ENCODE assay signal across 8 mouse cellular contexts in genomic region chr10:12922077-12922573, GRCm38 (mm10). TPM values are rescaled to one million over a fixed set of nuclear protein-coding genes. Genes with fewer than 3 reads are reported as not detected.
DNase-seq lines count a peak whose midpoint lies in the region; ATAC-seq and TF ChIP-seq lines count a peak whose summit lies in the region.

No protein-coding gene starts in this region.

- no peaks in the 10 kb centered on the region for H3K27me3 ChIP-seq in heart, embryonic 11.5 days (ENCODE audit: control insufficient read depth, insufficient read depth, low read length)
- no peaks in the 10 kb centered on the region for H3K27me3 ChIP-seq in ES-Bruce4 (ENCODE audit: control insufficient read depth, insufficient read depth, low read length, poor library complexity, severe bottlenecking)

- DNase-seq in heart, postnatal 14 days, result no peak
- no peak for DNase-seq in Muller cell, postnatal 12 days (ENCODE audit: inconsistent ontology term)
- no peak for DNase-seq in left cerebral cortex, postnatal 10 days (ENCODE audit: extremely low spot score in 1 of 2, low spot score in 2 of 2)
- no peak for DNase-seq in layer of hippocampus, postnatal 10 days (ENCODE audit: low spot score in 2 of 2)

- 0 out of 2 replicates have a peak, but pooled peaks cover 3% of the 10 kb centered on the region for H3K4me1 ChIP-seq in heart, embryonic 11.5 days (ENCODE audit: control insufficient read depth, insufficient read depth, low read length)
- no peaks in the 10 kb centered on the region for H3K4me1 ChIP-seq in ES-Bruce4 (ENCODE audit: control insufficient read depth, insufficient read depth, low read length)

- no peak for TF ChIP-seq CTCF in ES-Bruce4 (IDR thresholded peaks at IDR 0.05; ENCODE audit: low read depth, low read length)

- H3K4me2 ChIP-seq in heart, embryonic 11.5 days, result peak overlapping the region; percentile 68

- no peak for TF ChIP-seq EP300 in ES-Bruce4 (IDR thresholded peaks at IDR 0.05; ENCODE audit: insufficient read depth, low read depth, low read length)

- no peaks in the 10 kb centered on the region for H3K9me3 ChIP-seq in heart, embryonic 11.5 days (replicated peaks; ENCODE audit: control insufficient read depth, low read length)
- H3K9me3 ChIP-seq in ES-Bruce4 (replicated peaks; ENCODE audit: control insufficient read depth, insufficient read depth, low read length, poor library complexity, severe bottlenecking), result peaks cover 6% of the 10 kb centered on the region; the same call in 1 of the 2 replicates

- H3K27ac ChIP-seq in heart, embryonic 11.5 days (ENCODE audit: low read depth, low read length), result no peak overlapping the region; the same call in 1 of the 2 replicates
- H3K27ac ChIP-seq in ES-Bruce4 (ENCODE audit: insufficient read depth, low read length), result no peak overlapping the region
- H3K27ac ChIP-seq in macrophage, result 0 out of 2 replicates have a peak overlapping the region, but pooled peaks have one; percentile 15

- TF ChIP-seq POLR2A in ES-Bruce4 (IDR thresholded peaks at IDR 0.05; ENCODE audit: insufficient read depth, low read length), result no peak

- peak overlapping the region; percentile 83 for H3K9ac ChIP-seq in heart, embryonic 11.5 days (ENCODE audit: low read depth, low read length)
- H3K9ac ChIP-seq in ES-Bruce4 (ENCODE audit: low read depth, poor library complexity, severe bottlenecking), result peak overlapping the region; percentile 74; the same call in 1 of the 2 replicates

- 2% methylated on average over 13 of the region's 13 CpGs for WGBS in heart, embryonic 11.5 days (ENCODE audit: insufficient replicate concordance)
- 2% methylated on average over 11 of the region's 13 CpGs for WGBS in macrophage (ENCODE audit: missing documents)

- intact Hi-C loops in heart, postnatal 14 days (cut with DNase I), result loop anchor here (2.0 to 5.0 kb wide), 4 partner anchors 53 to 230 kb away; partner anchors contain the start of gene Utrn
- intact Hi-C loops in left cerebral cortex, postnatal 10 days (cut with DNase I), result loop anchor here (5.0 kb wide), 1 partner anchor 65 kb away; no protein-coding TSS in a partner anchor

- no peaks in the 10 kb centered on the region for H3K79me2 ChIP-seq in macrophage (ENCODE audit: inconsistent target)

- ATAC-seq in heart, embryonic 11.5 days (replicated peaks; ENCODE audit: insufficient number of reproducible peaks, low FRiP score, low TSS enrichment), result peak; percentile 11; the same call in 1 of the 2 replicates
- peak; percentile 32 for ATAC-seq in granulocyte monocyte progenitor cell, adult 5-6 weeks (replicated peaks; ENCODE audit: poor library complexity, severe bottlenecking)

- peak overlapping the region; percentile 75 for H3K4me3 ChIP-seq in heart, embryonic 11.5 days (ENCODE audit: low read depth, low read length)
- peak overlapping the region; percentile 60 for H3K4me3 ChIP-seq in ES-Bruce4 (ENCODE audit: low read depth, low read length)
- H3K4me3 ChIP-seq in macrophage (ENCODE audit: inconsistent target), result peak overlapping the region; percentile 69

- no peaks in the 10 kb centered on the region for H3K36me3 ChIP-seq in heart, embryonic 11.5 days (ENCODE audit: control insufficient read depth, insufficient read depth, low read length)
- H3K36me3 ChIP-seq in ES-Bruce4 (ENCODE audit: control insufficient read depth, insufficient read depth, low read length, poor library complexity, severe bottlenecking) (no peaks in the 10 kb centered on the region), macrophage (ENCODE audit: inconsistent target) (no peaks in the 10 kb centered on the region)

RNA-seq across cellular contexts. Expression of gene Stx11, which starts 42.0 kb away (rescaled TPM):
- 5.3 and 5.5 TPM in 2 replicates for polyA plus RNA-seq in heart, embryonic 11.5 days (2014; fragmentation: Nextera tagmentation; extraction: Ambion mirVana)
- total RNA-seq in heart, postnatal 14 days (2021), result 1 to 10 TPM; 1.8 to 1.9 TPM
- polyA plus RNA-seq in ES-Bruce4 (2011; ENCODE audit: insufficient read depth, insufficient read length, low read depth, missing spikeins), result 2.1 and 5.0 TPM in 2 replicates
- total RNA-seq in granulocyte monocyte progenitor cell, adult 5-6 weeks (2014; fragmentation: Nextera tagmentation), result 7.4 and 9.1 TPM in 2 replicates
- 5.9 and 8.7 TPM in 2 replicates for total RNA-seq in granulocyte monocyte progenitor cell, adult 5-6 weeks (2017)
- total RNA-seq in macrophage (2018; cell fraction: chromatin; rRNA removed), result 100 to 1,000 TPM in 4 of 26 experiments, 10 to 100 TPM in 16, 1 to 10 TPM in 6; 2.2 to 217 (median 37.7) TPM
- total RNA-seq in macrophage (2018; cell fraction: cytosol; rRNA removed), result 100 to 1,000 TPM in 2 of 26 experiments, 10 to 100 TPM in 16, 1 to 10 TPM in 8; 2.9 to 136 (median 19.5) TPM
- total RNA-seq in macrophage (2018; cell fraction: nucleus; rRNA removed), result 100 to 1,000 TPM in 4 of 26 experiments, 10 to 100 TPM in 18, 1 to 10 TPM in 4; 4.0 to 143 (median 35.6) TPM
- 2.3 to 4.3 TPM (median 3.1 TPM) in 3 replicates for polyA plus RNA-seq in macrophage (2018)
- 1 to 10 TPM in 1 of 2 experiments, under 1 TPM in 1; 0.32 to 1.2 TPM for total RNA-seq in left cerebral cortex, postnatal 10 days (2021)
- total RNA-seq in layer of hippocampus, postnatal 10 days (2021), result under 1 TPM; 0.36 to 0.71 TPM

RNA-seq across cellular contexts. Expression of gene Utrn, which starts 53.0 kb away (rescaled TPM):
- 47.3 and 68.5 TPM in 2 replicates for polyA plus RNA-seq in heart, embryonic 11.5 days (2014; fragmentation: Nextera tagmentation; extraction: Ambion mirVana)
- 10 to 100 TPM; 69.6 to 72.4 TPM for total RNA-seq in heart, postnatal 14 days (2021)
- polyA plus RNA-seq in ES-Bruce4 (2011; ENCODE audit: insufficient read depth, insufficient read length, low read depth, missing spikeins) (159 and 161 TPM in 2 replicates), macrophage (2018) (8.4 to 11.5 TPM (median 9.5 TPM) in 3 replicates)
- 23.3 and 28.4 TPM in 2 replicates for total RNA-seq in granulocyte monocyte progenitor cell, adult 5-6 weeks (2014; fragmentation: Nextera tagmentation)
- total RNA-seq in granulocyte monocyte progenitor cell, adult 5-6 weeks (2017), result 26.6 TPM in 2 replicates
- total RNA-seq in macrophage (2018; cell fraction: chromatin; rRNA removed), result 100 to 1,000 TPM; 109 to 321 (median 191) TPM
- total RNA-seq in macrophage (2018; cell fraction: cytosol; rRNA removed), result 10 to 100 TPM in 24 of 26 experiments, 1 to 10 TPM in 2; 9.2 to 22.3 (median 17.3) TPM
- 100 to 1,000 TPM in 7 of 26 experiments, 10 to 100 TPM in 19; 46.6 to 154 (median 72.0) TPM for total RNA-seq in macrophage (2018; cell fraction: nucleus; rRNA removed)
- 10 to 100 TPM; 41.5 to 42.8 TPM for total RNA-seq in left cerebral cortex, postnatal 10 days (2021)
- 10 to 100 TPM; 33.1 to 33.6 TPM for total RNA-seq in layer of hippocampus, postnatal 10 days (2021)
